Mouse (Mus musculus): ENCODE data around the gene Hspa12a. TPM values are rescaled to one million over a fixed set of nuclear protein-coding genes. Genes with fewer than 3 reads are reported as not detected.

Hspa12a gene
- total RNA-seq, 1 experiment: 2.9 TPM

DNA sequence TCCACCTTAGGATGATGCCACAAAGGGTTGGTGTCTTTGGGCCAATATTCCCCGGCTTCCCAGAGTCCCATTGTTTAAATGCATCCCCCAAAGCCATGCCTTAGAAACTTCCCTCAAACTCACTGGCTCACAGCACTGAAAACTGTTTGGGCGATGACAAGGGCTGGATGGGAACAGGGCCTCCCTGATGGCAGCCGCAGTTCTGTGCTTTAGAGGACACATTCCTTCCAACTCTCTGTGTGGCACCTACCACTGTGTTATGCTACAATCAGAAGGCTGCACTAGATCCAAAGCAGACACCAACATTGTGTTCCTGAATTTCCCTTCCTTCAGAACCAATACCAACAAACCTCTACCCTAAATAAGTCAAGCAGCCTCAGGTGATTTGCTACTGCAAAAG is 99.8 kb downstream of the Hspa12a start:
- no peaks in the 10 kb centered on the region; a peak in 1 of 4 replicates for H3K4me1 ChIP-seq (ENCODE audit: control insufficient read depth in 2 of 2, insufficient read depth in 2 of 2, low read length in 2 of 2, poor library complexity in 1 of 2)
- no peaks in the 10 kb centered on the region for H3K9me3 ChIP-seq (ENCODE audit: control insufficient read depth, insufficient read depth, low read depth, low read length)
- in situ Hi-C loops (cut with MboI; ENCODE audit: low sequenced_read_pairs in 2 of 2, unreplicated experiment in 2 of 2): no loop called here
- no peak overlapping the region for H3K27ac ChIP-seq (ENCODE audit: insufficient read depth, low read depth, low read length, poor library complexity, severe bottlenecking)
- H3K36me3 ChIP-seq (ENCODE audit: control insufficient read depth, insufficient read depth, low read length, poor library complexity, severe bottlenecking): no peaks in the 10 kb centered on the region
- no peak overlapping the region for H3K9ac ChIP-seq (ENCODE audit: insufficient read depth, low read depth, low read length, poor library complexity, severe bottlenecking)
- TF ChIP-seq ZNF384 (IDR thresholded peaks at IDR 0.05; ENCODE audit: low read depth, low read length): no peak
- TF ChIP-seq HCFC1 (IDR thresholded peaks at IDR 0.05; ENCODE audit: borderline replicate concordance, insufficient read depth, low read length): no peak
- no peak for TF ChIP-seq ZC3H11A (IDR thresholded peaks at IDR 0.05; ENCODE audit: borderline replicate concordance, low read depth, low read length)
- no peak for TF ChIP-seq MAFK (IDR thresholded peaks at IDR 0.05; ENCODE audit: insufficient read depth, low read depth, low read length)
- no peak for TF ChIP-seq CHD2 (IDR thresholded peaks at IDR 0.05; ENCODE audit: low read depth, low read length)
- H3K4me3 ChIP-seq (ENCODE audit: insufficient read depth in 1 of 2, low read depth in 1 of 2, low read length in 2 of 2, poor library complexity in 1 of 2, severe bottlenecking in 1 of 2): no peak overlapping the region
- no peak for DNase-seq (ENCODE audit: low read depth, low spot score)

GRCm38 (mm10) chr19:58840721-58841271 is 102.7 kb downstream of the Hspa12a start:
- H3K9me3 ChIP-seq (ENCODE audit: control insufficient read depth, insufficient read depth, low read depth, low read length): no peaks in the 10 kb centered on the region
- in situ Hi-C loops (cut with MboI; ENCODE audit: low sequenced_read_pairs in 2 of 2, unreplicated experiment in 2 of 2): no loop called here
- H3K27ac ChIP-seq (ENCODE audit: insufficient read depth, low read depth, low read length, poor library complexity, severe bottlenecking): no peak overlapping the region
- TF ChIP-seq ZNF384 (IDR thresholded peaks at IDR 0.05; ENCODE audit: low read depth, low read length) (no peak), ZC3H11A (IDR thresholded peaks at IDR 0.05; ENCODE audit: borderline replicate concordance, low read depth, low read length) (no peak), MAFK (IDR thresholded peaks at IDR 0.05; ENCODE audit: insufficient read depth, low read depth, low read length) (no peak), CHD2 (IDR thresholded peaks at IDR 0.05; ENCODE audit: low read depth, low read length) (no peak), HCFC1 (IDR thresholded peaks at IDR 0.05; ENCODE audit: borderline replicate concordance, insufficient read depth, low read length) (no peak)
- no peak overlapping the region for H3K4me3 ChIP-seq (ENCODE audit: insufficient read depth in 1 of 2, low read depth in 1 of 2, low read length in 2 of 2, poor library complexity in 1 of 2, severe bottlenecking in 1 of 2)
- no peak overlapping the region for H3K9ac ChIP-seq (ENCODE audit: insufficient read depth, low read depth, low read length, poor library complexity, severe bottlenecking)
- H3K4me1 ChIP-seq (ENCODE audit: control insufficient read depth in 2 of 2, insufficient read depth in 2 of 2, low read length in 2 of 2, poor library complexity in 1 of 2): no peaks in the 10 kb centered on the region; a peak in 1 of 4 replicates
- H3K36me3 ChIP-seq (ENCODE audit: control insufficient read depth, insufficient read depth, low read length, poor library complexity, severe bottlenecking): no peaks in the 10 kb centered on the region
- DNase-seq (ENCODE audit: low read depth, low spot score): no peak

DNA sequence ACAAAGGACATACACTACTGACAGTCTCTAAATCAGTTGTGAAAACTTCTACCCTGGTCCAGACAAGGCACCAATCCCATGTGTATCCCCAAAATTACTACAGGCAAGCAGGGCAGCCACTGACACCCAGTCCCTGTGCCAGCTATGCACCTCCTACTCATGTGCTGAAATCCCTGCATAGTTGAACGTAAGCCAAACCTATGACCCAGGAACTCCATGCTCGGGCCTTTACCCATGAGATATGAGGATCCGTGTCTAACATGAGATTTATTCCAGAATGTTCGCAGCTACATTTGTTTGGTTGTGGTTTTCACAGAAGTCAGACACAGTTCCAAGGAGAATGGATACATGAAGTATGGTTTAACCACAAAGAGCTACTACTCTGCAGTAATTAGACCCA is 103.6 kb downstream of the Hspa12a start:
- in situ Hi-C loops (cut with MboI; ENCODE audit: low sequenced_read_pairs in 2 of 2, unreplicated experiment in 2 of 2): no loop called here
- Histone ChIP-seq H3K9me3 (ENCODE audit: control insufficient read depth, insufficient read depth, low read depth, low read length) (no peaks in the 10 kb centered on the region), H3K27ac (ENCODE audit: insufficient read depth, low read depth, low read length, poor library complexity, severe bottlenecking) (no peak overlapping the region), H3K9ac (ENCODE audit: insufficient read depth, low read depth, low read length, poor library complexity, severe bottlenecking) (no peak overlapping the region), H3K4me3 (ENCODE audit: insufficient read depth in 1 of 2, low read depth in 1 of 2, low read length in 2 of 2, poor library complexity in 1 of 2, severe bottlenecking in 1 of 2) (no peak overlapping the region), H3K4me1 (ENCODE audit: control insufficient read depth in 2 of 2, insufficient read depth in 2 of 2, low read length in 2 of 2, poor library complexity in 1 of 2) (no peaks in the 10 kb centered on the region; a peak in 1 of 4 replicates), H3K36me3 (ENCODE audit: control insufficient read depth, insufficient read depth, low read length, poor library complexity, severe bottlenecking) (no peaks in the 10 kb centered on the region)
- no peak for DNase-seq (ENCODE audit: low read depth, low spot score)
- TF ChIP-seq ZC3H11A (IDR thresholded peaks at IDR 0.05; ENCODE audit: borderline replicate concordance, low read depth, low read length) (no peak), ZNF384 (IDR thresholded peaks at IDR 0.05; ENCODE audit: low read depth, low read length) (no peak), MAFK (IDR thresholded peaks at IDR 0.05; ENCODE audit: insufficient read depth, low read depth, low read length) (no peak), HCFC1 (IDR thresholded peaks at IDR 0.05; ENCODE audit: borderline replicate concordance, insufficient read depth, low read length) (no peak), CHD2 (IDR thresholded peaks at IDR 0.05; ENCODE audit: low read depth, low read length) (no peak)

DNA sequence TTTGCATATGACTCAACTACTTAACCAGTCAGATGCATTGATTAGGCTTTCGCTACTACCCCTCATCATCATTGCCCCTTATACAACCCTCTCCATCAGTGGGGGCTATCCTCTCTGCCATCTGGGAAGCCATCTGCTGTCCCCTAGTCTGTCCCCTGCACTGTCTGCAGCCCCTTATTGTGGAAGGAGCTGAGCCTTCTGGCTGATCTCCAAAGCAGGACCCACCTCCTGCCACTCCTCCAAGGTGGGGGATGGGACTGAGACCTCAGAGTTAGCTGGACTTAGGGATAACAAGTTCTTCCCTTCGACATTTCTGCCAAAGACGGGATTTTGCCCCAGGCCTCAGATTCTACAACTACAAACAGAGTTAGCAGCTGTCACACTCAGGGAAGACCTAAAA is 104.1 kb downstream of the Hspa12a start:
- no peak for DNase-seq (ENCODE audit: low read depth, low spot score)
- no peak overlapping the region for H3K27ac ChIP-seq (ENCODE audit: insufficient read depth, low read depth, low read length, poor library complexity, severe bottlenecking)
- no peaks in the 10 kb centered on the region; a peak in 1 of 4 replicates for H3K4me1 ChIP-seq (ENCODE audit: control insufficient read depth in 2 of 2, insufficient read depth in 2 of 2, low read length in 2 of 2, poor library complexity in 1 of 2)
- TF ChIP-seq HCFC1 (IDR thresholded peaks at IDR 0.05; ENCODE audit: borderline replicate concordance, insufficient read depth, low read length): no peak
- TF ChIP-seq ZC3H11A (IDR thresholded peaks at IDR 0.05; ENCODE audit: borderline replicate concordance, low read depth, low read length): no peak
- TF ChIP-seq MAFK (IDR thresholded peaks at IDR 0.05; ENCODE audit: insufficient read depth, low read depth, low read length): no peak
- TF ChIP-seq ZNF384 (IDR thresholded peaks at IDR 0.05; ENCODE audit: low read depth, low read length): no peak
- TF ChIP-seq CHD2 (IDR thresholded peaks at IDR 0.05; ENCODE audit: low read depth, low read length): no peak
- in situ Hi-C loops (cut with MboI; ENCODE audit: low sequenced_read_pairs in 2 of 2, unreplicated experiment in 2 of 2): no loop called here
- H3K36me3 ChIP-seq (ENCODE audit: control insufficient read depth, insufficient read depth, low read length, poor library complexity, severe bottlenecking): no peaks in the 10 kb centered on the region
- H3K9ac ChIP-seq (ENCODE audit: insufficient read depth, low read depth, low read length, poor library complexity, severe bottlenecking): no peak overlapping the region
- no peak overlapping the region for H3K4me3 ChIP-seq (ENCODE audit: insufficient read depth in 1 of 2, low read depth in 1 of 2, low read length in 2 of 2, poor library complexity in 1 of 2, severe bottlenecking in 1 of 2)
- H3K9me3 ChIP-seq (ENCODE audit: control insufficient read depth, insufficient read depth, low read depth, low read length): no peaks in the 10 kb centered on the region
